Mouse (Mus musculus): ENCODE measurements around the gene Nt5c1a.
"Not testable (repeated sequence)": the region's sequence is repeated elsewhere in the genome, so short reads cannot be mapped to it uniquely, and the experiment has no call there.

The Nt5c1a gene

GRCm38 (mm10) chr4:123201186-123202093 lies at the start of gene Nt5c1a:
TSS of gene Nt5c1a (plus strand) at chr4:123201504.
- peak; percentile 61 for DNase-seq

DNA sequence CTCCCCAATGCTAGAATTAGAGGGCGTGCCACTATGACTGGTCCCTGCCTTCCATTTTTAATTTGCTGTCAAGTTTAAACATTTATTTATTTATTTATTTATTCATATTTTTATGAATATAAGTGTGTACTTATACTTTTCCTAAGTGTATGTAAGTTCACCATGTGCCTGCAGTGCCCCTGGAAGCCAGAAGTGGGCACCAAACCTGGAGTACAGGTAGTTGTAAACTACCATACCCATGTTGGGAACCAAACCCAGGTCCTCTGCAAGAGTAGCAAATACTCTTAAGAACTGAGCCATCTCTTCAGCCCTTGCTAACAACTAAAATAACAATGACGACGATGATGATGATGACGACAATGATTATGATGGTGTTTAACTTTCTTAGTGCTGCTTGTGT lies 49.3 kb upstream of the Nt5c1a start:
- DNase-seq, result no peak

DNA sequence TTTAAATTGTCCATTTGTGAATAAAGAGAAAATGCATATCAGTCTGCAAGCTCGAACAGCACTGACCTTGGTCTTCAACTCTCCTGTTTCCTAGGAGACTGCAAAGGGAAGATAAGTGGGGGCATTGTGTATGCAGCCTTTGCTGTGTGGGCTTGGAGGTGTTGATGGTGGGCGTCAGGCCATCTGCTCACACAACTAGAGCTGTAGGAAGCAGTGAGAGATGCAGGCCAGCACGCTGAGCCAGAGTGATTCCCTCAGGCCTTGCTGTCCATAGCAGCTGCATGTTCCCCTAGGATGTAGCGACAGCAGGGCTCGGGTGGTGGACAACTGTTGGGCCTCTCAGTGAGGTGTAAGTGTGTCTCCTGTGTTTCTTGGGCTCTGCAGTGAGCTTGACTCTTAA lies 48.3 kb upstream of the Nt5c1a start:
- DNase-seq, result no peak

GRCm38 (mm10) chr4:123155004-123155403 lies 46.3 kb upstream of the Nt5c1a start:
- peak; percentile 74 for DNase-seq

- DNase-seq, result no peak
Observed at GRCm38 (mm10) chr4:123155427-123155826, 45.9 kb upstream of the Nt5c1a start.

- DNase-seq, result no peak
Observed at GRCm38 (mm10) chr4:123155840-123156239, 45.5 kb upstream of the Nt5c1a start.

- no peak for DNase-seq
Observed at GRCm38 (mm10) chr4:123160571-123160970, 40.7 kb upstream of the Nt5c1a start.

GRCm38 (mm10) chr4:123161251-123161650 lies 40.1 kb upstream of the Nt5c1a start:
- DNase-seq, result not testable (repeated sequence)

DNA sequence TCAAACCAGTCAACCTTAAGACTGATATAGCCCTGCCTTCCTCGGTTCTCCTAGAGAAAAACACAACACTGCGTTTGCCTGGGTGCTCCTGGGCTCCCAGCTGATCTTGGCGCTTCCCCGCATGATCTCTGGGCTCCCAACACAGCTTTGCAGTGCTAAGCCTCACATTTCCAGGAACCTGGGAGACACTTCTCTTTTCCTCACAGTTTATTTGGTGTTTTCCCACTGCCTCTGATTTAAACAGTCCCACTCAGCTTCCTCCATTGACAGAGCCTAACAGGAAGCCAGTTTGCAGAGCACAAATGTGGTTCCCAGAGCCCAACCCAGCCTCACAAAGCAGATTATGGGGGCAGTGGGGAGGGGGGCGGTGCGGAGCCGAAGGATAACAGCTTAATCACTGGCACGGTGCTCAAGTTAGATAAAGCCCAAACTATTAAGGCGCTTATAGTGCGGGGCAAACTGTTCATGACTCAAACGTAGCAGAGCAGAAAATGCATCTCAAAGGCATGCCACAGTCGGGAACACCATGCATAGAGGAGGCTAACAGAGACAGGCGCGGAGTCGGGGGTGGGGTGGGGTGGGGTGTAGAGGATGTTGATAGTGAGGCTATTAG lies 38.9 kb upstream of the Nt5c1a start:
- peak; percentile 22 for DNase-seq

DNA sequence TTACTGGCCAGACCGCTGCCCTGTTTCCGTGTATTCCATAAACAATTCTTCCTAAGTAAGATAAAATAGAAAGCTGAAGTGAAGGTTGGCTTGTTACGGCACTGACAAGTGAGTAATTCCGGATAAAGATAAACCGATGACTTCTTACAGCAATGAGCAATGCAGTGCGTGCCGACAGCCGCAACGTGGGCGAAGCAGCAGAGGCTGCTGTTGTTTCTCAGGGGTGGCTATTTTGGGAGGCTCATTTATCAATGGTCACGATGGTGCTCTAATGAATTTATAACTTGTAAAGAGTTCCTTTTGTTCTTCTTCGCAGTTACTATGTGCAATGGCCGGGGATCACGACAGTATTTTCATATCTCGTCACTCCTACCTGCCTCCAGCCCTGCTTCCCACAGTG lies 37.1 kb upstream of the Nt5c1a start:
- DNase-seq, result no peak

- DNase-seq, result no peak
Observed at GRCm38 (mm10) chr4:123171811-123172210, 29.5 kb upstream of the Nt5c1a start.

DNA sequence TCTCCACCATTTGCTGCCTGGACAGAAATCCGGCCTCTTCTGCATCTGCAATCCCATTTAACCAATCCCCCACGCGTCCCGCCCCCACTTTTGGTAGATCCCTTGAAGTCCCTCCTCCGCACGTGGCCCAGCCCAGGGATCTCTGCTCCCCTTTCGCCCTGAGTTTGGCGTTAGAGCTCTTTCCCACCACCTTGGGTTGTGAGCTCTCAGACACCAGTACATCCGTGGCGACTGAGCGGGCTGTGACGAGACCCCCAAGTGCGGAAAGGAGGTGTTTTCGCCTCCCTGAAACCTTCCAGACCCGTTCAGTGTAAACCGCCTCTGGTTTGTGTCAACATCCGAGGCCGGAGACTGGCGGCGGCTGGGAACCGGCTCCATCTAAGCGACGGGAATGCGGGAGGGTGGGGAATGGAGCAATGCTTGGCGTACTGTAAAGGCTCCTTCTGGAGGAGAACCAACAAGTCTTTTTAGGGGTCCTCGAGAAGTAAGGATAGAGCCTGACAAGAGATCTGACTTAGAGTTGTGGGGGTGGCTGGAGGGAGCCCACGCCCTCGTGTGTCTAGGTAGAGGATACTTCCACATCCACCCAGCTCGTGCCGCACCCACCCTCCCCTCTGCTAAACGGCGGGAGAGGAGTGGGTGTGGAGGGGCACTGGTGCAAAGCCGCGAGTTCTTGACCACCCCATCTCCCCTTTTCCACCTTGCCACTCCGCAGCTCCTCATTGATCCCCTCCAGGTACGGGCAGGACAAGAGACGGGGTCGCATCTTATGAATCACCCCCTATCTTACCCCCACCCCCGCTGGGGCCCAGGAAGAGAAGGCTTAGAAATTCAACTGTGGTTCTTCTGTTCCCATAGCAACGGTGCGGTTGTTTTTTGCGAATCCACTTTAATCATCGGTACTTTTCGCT lies 18.7 kb upstream of the Nt5c1a start, which contains the start of gene Hpcal4:
Gene Hpcal4 (plus strand): TSS at position 900 of the 911 bp plus-strand sequence.
- DNase-seq, result peak; percentile 68

GRCm38 (mm10) chr4:123183239-123184056 lies 17.9 kb upstream of the Nt5c1a start:
- DNase-seq, result peak; percentile 89

DNA sequence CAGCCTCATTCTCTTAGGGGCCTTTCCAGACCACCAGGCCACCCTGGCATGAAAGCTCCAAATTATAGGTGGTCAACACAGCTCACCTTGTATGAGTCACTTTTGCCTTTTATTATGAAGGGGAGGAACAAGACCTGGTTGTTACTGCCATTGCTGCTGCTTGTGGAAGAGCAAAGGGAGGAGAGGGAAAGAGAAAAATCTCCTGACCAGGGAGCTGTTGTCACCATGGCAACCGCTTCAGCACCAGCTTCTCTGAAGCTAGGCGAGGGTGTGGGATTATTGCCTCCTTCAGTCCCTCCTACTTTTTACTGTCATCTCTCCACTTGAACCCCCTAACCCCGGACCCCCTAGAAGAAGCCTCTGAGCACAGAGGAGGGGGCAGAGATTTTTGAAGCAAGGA lies 16.5 kb upstream of the Nt5c1a start:
- peak; percentile 17 for DNase-seq

DNA sequence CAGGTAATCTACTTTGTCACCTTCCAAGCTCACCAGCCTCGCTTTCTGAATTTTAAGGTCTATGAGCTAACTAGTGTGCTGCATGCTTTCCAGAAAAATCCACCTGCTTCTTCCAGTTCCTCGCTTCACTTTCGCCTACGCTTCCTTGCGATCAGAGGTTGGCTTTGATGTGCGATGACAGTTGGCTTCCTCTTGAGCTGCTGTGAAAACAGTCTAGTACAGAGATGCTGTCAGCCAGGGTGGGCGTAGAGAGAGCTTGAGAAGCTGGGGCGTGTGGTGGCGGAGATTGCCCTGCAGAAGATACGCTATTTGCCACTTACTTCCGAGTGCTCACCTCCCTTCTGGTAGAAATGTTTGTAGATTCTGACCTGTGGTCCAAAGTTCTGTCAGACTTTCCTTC lies 9.0 kb upstream of the Nt5c1a start:
- DNase-seq, result no peak

GRCm38 (mm10) chr4:123193791-123194190 lies 7.5 kb upstream of the Nt5c1a start:
- DNase-seq, result no peak

DNA sequence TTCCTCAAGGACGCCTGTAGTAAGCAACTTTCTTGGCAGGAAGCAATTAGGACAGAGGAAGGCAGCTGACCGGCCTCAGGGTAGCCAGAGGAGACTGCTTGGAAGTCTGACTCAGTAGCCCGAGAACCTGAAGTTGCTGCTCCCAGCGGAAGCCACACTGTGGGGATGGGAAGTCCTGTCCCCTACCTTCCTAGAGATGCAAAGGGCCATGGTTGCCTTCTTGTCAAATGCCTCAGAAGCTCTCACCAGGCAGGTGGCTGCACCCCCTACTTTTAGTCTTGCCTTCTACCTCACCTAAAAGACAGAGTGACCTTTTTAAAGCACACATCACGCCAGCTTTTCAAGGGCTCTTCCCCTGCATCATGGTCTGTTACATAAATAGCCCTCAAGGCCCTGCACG lies 4.6 kb upstream of the Nt5c1a start:
- DNase-seq, result no peak

DNA sequence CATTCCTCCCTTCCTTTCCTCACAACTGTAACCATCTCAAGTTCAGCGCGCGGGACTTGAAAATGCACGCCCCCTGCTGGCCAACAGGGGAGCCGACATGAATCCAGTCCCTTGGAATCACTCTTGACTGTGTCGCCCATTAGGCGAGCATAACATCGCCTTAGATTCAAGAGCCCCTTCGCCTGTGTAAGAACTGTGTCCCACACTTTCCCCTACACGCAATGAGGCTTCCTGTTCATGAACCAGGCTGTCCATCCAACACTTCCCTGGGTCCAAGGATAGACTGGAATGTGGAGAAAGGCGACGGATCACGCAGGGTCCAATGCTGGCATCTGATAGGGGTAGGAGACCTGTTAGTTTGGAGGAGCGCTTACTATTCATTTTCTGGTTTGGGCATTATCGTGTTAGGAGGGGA lies 526 bp upstream of the Nt5c1a start:
- peak; percentile 89 for DNase-seq

- no peak for DNase-seq
Observed at GRCm38 (mm10) chr4:123202094-123202420, 753 bp downstream of the Nt5c1a start.

- no peak for DNase-seq
Observed at GRCm38 (mm10) chr4:123207337-123207736, 6.0 kb downstream of the Nt5c1a start.

DNA sequence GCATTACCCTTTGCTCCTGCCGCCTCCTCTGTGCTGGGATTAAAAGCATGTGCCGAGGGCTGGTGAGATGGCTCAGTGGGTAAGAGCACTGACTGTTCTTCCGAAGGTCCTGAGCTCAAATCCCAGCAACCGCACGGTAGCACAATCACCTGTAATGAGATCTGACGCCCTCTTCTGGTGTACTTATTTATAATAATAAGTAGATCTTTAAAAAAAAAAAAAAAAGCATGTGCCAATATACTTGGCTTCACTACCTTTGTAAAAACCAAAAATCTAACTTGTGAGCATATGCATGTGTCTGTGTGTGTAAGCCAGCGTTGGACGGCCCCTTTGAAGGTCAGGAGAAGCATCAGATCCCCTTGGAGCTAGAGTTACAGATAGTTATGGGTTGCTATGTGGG lies 9.7 kb downstream of the Nt5c1a start:
- no peak for DNase-seq

- no peak for DNase-seq
Observed at GRCm38 (mm10) chr4:123211453-123211852, 10.1 kb downstream of the Nt5c1a start.

Measured in embryo, embryonic 11 days (tissue).